Mouse (Mus musculus) stomach, embryonic 14.5 days (tissue): ENCODE data around the gene Tradd. TPM values are rescaled to one million over a fixed set of nuclear protein-coding genes. Genes with fewer than 3 reads are reported as not detected.
A peak's percentile ranks its signal among the peaks of the same experiment; 100 is the strongest.
"Not testable (repeated sequence)": the region's sequence is repeated elsewhere in the genome, so short reads cannot be mapped to it uniquely, and the experiment has no call there.

Experiments used
- ATAC-seq: fragments of 200-750 bp; cut with Nextera tagmentation; 2 replicates; pipeline ENCODE4 v1.8.0; 2017; ENCODE audit warnings: low read depth, moderate TSS enrichment; ENCODE audit not compliant: insufficient number of reproducible peaks, insufficient read depth, low FRiP score
- H3K27ac ChIP-seq: fragments of 300-500 bp; sonication (generic); 2 replicates; pipeline ENCODE4 v1.5.1; 2014; ENCODE audit warnings: mild to moderate bottlenecking, low read length, moderate library complexity, mixed read lengths
- H3K27me3 ChIP-seq: fragments of 300-500 bp; sonication (generic); 2 replicates; pipeline ENCODE4 v1.6.1; 2014; ENCODE audit warnings: low read length, control low read depth, mixed read lengths; ENCODE audit not compliant: control insufficient read depth, insufficient read depth
- H3K36me3 ChIP-seq: fragments of 300-500 bp; sonication (generic); 2 replicates; pipeline ENCODE4 v1.6.1; 2014; ENCODE audit warnings: mild to moderate bottlenecking, control low read depth, low read length, moderate library complexity, mixed read lengths; ENCODE audit not compliant: control insufficient read depth, insufficient read depth
- H3K4me1 ChIP-seq: fragments of 300-500 bp; sonication (generic); 2 replicates; pipeline ENCODE4 v1.6.1; 2014; ENCODE audit warnings: low read length, control low read depth, mixed read lengths; ENCODE audit not compliant: control insufficient read depth, insufficient read depth
- H3K4me2 ChIP-seq: fragments of 300-500 bp; sonication (generic); replicated peaks from 2 replicates; pipeline ENCODE4 v1.6.1; 2014; ENCODE audit warnings: low read depth, low read length, control low read depth
- H3K4me3 ChIP-seq: fragments of 300-500 bp; sonication (generic); 2 replicates; pipeline ENCODE4 v1.5.1; 2014; ENCODE audit warnings: low read depth, low read length, control low read depth
- H3K9ac ChIP-seq: fragments of 300-500 bp; sonication (generic); replicated peaks from 2 replicates; pipeline ENCODE4 v1.6.1; 2014; ENCODE audit warnings: low read depth, mild to moderate bottlenecking, control low read depth, low read length, moderate library complexity, mixed read lengths
- H3K9me3 ChIP-seq: fragments of 300-500 bp; sonication (generic); 2 replicates; pipeline ENCODE4 v1.6.1; 2016; ENCODE audit warnings: low read depth, low read length, control low read depth; ENCODE audit not compliant: control insufficient read depth
- WGBS: fragments of 180-500 bp; shearing (Covaris S2); extraction: QIAGEN DNeasy Blood & Tissue Kit; methylation state at CpG from one replicate; pipeline ENCODE4 v1.1.7; 2014; 5-methylcytosine and 5-hydroxymethylcytosine counted together
- polyA plus RNA-seq: library from polyadenylated mRNA; unstranded; fragments of >200 nt; fragmentation: Nextera tagmentation; extraction: Ambion mirVana; gene quantifications from 2 replicates; pipeline ENCODE4 v1.2.1, GENCODE M21; 2014

Tradd gene
- polyA plus RNA-seq, 1 experiment from 2014 or later = 21.7 TPM

DNA sequence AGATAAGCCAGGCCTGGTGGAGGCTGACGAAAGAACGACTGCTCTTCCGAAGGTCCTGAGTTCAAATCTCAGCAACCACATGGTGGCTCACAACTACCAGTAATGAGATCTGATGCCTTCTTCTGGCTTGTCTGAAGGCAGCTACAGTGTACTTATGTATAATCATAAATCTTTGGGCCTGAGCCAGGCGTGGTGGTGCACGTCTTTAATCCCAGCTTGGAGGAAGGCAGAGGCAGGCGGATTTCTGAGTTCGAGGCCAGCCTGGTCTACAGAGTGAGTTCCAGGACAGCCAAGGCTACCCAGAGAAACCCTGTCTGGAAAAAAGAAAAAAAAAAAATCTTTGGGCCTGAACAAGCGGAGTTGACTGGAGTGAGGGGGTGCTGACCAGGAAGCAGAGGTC, 27.0 kb upstream of the Tradd start:
- not testable (repeated sequence) for H3K9ac ChIP-seq, H3K4me2 ChIP-seq, H3K27me3 ChIP-seq, ATAC-seq, H3K4me3 ChIP-seq, H3K36me3 ChIP-seq, H3K27ac ChIP-seq, H3K9me3 ChIP-seq
- H3K4me1 ChIP-seq = peaks cover 14% of the 10 kb centered on the region; the same call in 1 of the 2 replicates
- 84% methylated on average over 8 of the region's 8 CpGs for WGBS

GRCm38 (mm10) chr8:105290554-105291314, 26.3 kb upstream of the Tradd start:
- no peak for ATAC-seq
- Histone ChIP-seq H3K36me3 (no peaks in the 10 kb centered on the region), H3K4me1 (peaks cover 14% of the 10 kb centered on the region; the same call in 1 of the 2 replicates), H3K4me2 (peak overlapping the region; percentile 87; the same call in 1 of the 2 replicates), H3K9ac (no peak overlapping the region), H3K27ac (no peak overlapping the region), H3K9me3 (no peaks in the 10 kb centered on the region), H3K27me3 (0 out of 2 replicates have a peak, but pooled peaks cover 4% of the 10 kb centered on the region), H3K4me3 (peak overlapping the region; percentile 41; the same call in 1 of the 2 replicates)
- WGBS = 8% methylated on average over 31 of the region's 31 CpGs

GRCm38 (mm10) chr8:105289805-105290460, 25.5 kb upstream of the Tradd start, which contains the start of gene 4931428F04Rik:
TSS of gene 4931428F04Rik (minus strand) at chr8:105289864.
- no peaks in the 10 kb centered on the region for H3K9me3 ChIP-seq
- H3K27me3 ChIP-seq = 0 out of 2 replicates have a peak, but pooled peaks cover 4% of the 10 kb centered on the region
- WGBS = under 1% methylated on average over 41 of the region's 43 CpGs
- ATAC-seq = no peak
- peak within 1 kb of the TSS; percentile 87 for H3K4me2 ChIP-seq
- H3K4me1 ChIP-seq = peaks cover 14% of the 10 kb centered on the region; the same call in 1 of the 2 replicates
- peak within 1 kb of the TSS; percentile 41 for H3K4me3 ChIP-seq
- H3K27ac ChIP-seq = peak within 1 kb of the TSS; percentile 73
- H3K36me3 ChIP-seq = peaks cover 3% of the 10 kb centered on the region; the same call in 1 of the 2 replicates
- H3K9ac ChIP-seq = peak within 1 kb of the TSS; percentile 28; the same call in 1 of the 2 replicates

- H3K4me1 ChIP-seq = peaks cover 14% of the 10 kb centered on the region; the same call in 1 of the 2 replicates
- peak overlapping the region; percentile 28; the same call in 1 of the 2 replicates for H3K9ac ChIP-seq
- H3K4me3 ChIP-seq = peak overlapping the region; percentile 41
- peaks cover 4% of the 10 kb centered on the region; the same call in 1 of the 2 replicates for H3K36me3 ChIP-seq
- WGBS = under 1% methylated on average over 53 of the region's 53 CpGs
- peak; percentile 93 for ATAC-seq
- 0 out of 2 replicates have a peak, but pooled peaks cover 4% of the 10 kb centered on the region for H3K27me3 ChIP-seq
- H3K4me2 ChIP-seq = peak overlapping the region; percentile 87
- no peaks in the 10 kb centered on the region for H3K9me3 ChIP-seq
- H3K27ac ChIP-seq = peak overlapping the region; percentile 73
These were observed 24.7 kb upstream of the Tradd start for GRCm38 (mm10) chr8:105288958-105289732.

- no peaks in the 10 kb centered on the region for H3K9me3 ChIP-seq
- H3K27me3 ChIP-seq = 0 out of 2 replicates have a peak, but pooled peaks cover 4% of the 10 kb centered on the region
- H3K4me3 ChIP-seq = peak overlapping the region; percentile 41; the same call in 1 of the 2 replicates
- H3K4me1 ChIP-seq = peaks cover 14% of the 10 kb centered on the region; the same call in 1 of the 2 replicates
- peak overlapping the region; percentile 87 for H3K4me2 ChIP-seq
- 77% methylated on average over 5 of the region's 5 CpGs for WGBS
- H3K9ac ChIP-seq = no peak overlapping the region
- peaks cover 4% of the 10 kb centered on the region; the same call in 1 of the 2 replicates for H3K36me3 ChIP-seq
- H3K27ac ChIP-seq = no peak overlapping the region
- ATAC-seq = no peak
These were observed 23.8 kb upstream of the Tradd start for GRCm38 (mm10) chr8:105288231-105288630.

GRCm38 (mm10) chr8:105286907-105287306, 22.5 kb upstream of the Tradd start:
- H3K4me2 ChIP-seq = no peak overlapping the region
- H3K27me3 ChIP-seq = 0 out of 2 replicates have a peak, but pooled peaks cover 4% of the 10 kb centered on the region
- H3K27ac ChIP-seq = no peak overlapping the region
- H3K4me1 ChIP-seq = peaks cover 14% of the 10 kb centered on the region; the same call in 1 of the 2 replicates
- 83% methylated on average over 4 of the region's 4 CpGs for WGBS
- peaks cover 4% of the 10 kb centered on the region; the same call in 1 of the 2 replicates for H3K36me3 ChIP-seq
- H3K9ac ChIP-seq = no peak overlapping the region
- no peak for ATAC-seq
- H3K9me3 ChIP-seq = no peaks in the 10 kb centered on the region
- H3K4me3 ChIP-seq = no peak overlapping the region

DNA sequence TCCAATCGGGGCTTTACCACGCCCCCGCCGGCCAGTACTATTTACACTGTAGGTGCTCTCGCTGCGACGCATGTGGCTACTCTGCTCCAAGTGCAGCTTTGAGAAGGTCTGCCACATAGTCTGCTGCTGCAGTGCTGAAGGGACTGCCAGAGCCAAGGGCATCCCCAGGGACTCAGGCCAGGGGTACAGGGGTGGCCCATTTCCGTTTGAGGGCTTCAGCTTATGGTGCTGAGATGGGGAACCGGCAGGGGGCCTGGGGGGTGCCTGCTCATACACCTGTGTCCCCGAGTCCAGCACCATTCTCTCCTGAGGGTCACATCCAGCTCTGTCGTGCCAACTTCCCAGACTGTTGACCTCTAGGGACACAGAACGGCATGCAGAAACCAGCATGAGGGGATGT, 21.1 kb upstream of the Tradd start:
- peaks cover 13% of the 10 kb centered on the region; the same call in 1 of the 2 replicates for H3K4me1 ChIP-seq
- WGBS = 49% methylated on average over 12 of the region's 12 CpGs
- H3K9ac ChIP-seq = no peak overlapping the region
- peaks cover 4% of the 10 kb centered on the region; the same call in 1 of the 2 replicates for H3K36me3 ChIP-seq
- no peak overlapping the region for H3K27ac ChIP-seq
- H3K4me2 ChIP-seq = no peak overlapping the region
- H3K4me3 ChIP-seq = no peak overlapping the region
- H3K27me3 ChIP-seq = 0 out of 2 replicates have a peak, but pooled peaks cover 3% of the 10 kb centered on the region
- no peaks in the 10 kb centered on the region for H3K9me3 ChIP-seq
- no peak for ATAC-seq
